Comparison of ENCODE assay signal across 8 mouse cellular contexts in the genomic region with DNA sequence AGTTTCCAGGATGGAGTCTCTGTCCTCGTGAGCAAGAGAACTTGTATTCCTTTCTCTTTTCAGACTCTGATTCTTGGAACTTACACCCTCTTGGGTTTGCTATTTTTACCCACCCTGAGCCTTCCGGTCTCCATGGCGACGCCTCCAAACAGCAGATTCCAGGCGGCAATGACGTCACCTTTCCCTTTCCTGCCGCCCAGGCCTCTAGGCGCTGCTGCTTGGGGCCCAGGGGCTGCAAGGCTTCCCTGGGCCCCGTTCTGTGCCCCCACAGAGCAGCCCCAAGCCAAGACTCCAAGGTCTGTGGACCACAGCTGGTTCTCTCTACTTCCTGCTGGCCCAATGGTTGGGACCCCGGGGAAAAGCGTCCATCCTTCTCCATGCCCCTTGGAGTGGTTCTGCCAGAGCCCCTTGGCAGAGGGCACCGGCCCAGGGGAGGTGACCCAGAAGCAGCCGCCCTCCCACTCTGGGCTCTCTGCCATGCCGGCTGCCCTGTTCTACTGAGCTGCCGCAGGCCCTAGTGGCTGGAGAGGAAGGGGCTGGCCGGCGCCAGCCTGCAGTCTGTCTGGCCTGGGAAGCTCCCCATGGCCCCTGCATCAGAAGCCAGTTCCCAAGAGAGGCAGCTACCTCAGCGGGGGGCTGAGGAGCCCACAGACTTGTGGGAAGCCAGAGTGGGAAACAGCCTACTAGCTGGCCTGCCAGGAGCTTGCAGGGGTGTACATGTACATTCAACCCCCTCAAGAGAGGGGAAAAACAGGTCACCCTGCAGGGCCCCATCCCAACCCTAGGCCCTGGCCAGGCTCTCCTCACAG. TPM values are rescaled to one million over a fixed set of nuclear protein-coding genes. Genes with fewer than 3 reads are reported as not detected.
DNase-seq lines count a peak whose midpoint lies in the region; ATAC-seq and TF ChIP-seq lines count a peak whose summit lies in the region.

No protein-coding gene starts in this region.

- TF ChIP-seq POLR2A in testis, adult 2 months (IDR thresholded peaks at IDR 0.05; ENCODE audit: control insufficient read depth, low read depth, low read length): no peak

- peak; percentile 92 for ATAC-seq in CD4-positive, CD25-positive, alpha-beta regulatory T cell, adult 4 months
- peak; percentile 90 for ATAC-seq in heart, embryonic 12.5 days (ENCODE audit: insufficient number of reproducible peaks, low FRiP score)
- ATAC-seq in kidney, embryonic 14.5 days (ENCODE audit: low FRiP score, low TSS enrichment): peak; percentile 72
- ATAC-seq in limb, embryonic 13.5 days (ENCODE audit: low FRiP score, low read depth): peak; percentile 58
- peak; percentile 85 for ATAC-seq in midbrain, embryonic 13.5 days

- no peaks in the 10 kb centered on the region for H3K27me3 ChIP-seq in heart, embryonic 12.5 days (replicated peaks)
- no peaks in the 10 kb centered on the region for H3K27me3 ChIP-seq in kidney, embryonic 14.5 days (ENCODE audit: control insufficient read depth, insufficient read depth, low read length)
- H3K27me3 ChIP-seq in limb, embryonic 13.5 days: no peaks in the 10 kb centered on the region
- H3K27me3 ChIP-seq in midbrain, embryonic 13.5 days: no peaks in the 10 kb centered on the region
- no peaks in the 10 kb centered on the region for H3K27me3 ChIP-seq in testis, adult 2 months (ENCODE audit: control insufficient read depth, insufficient read depth, low read length)

- H3K9ac ChIP-seq in heart, embryonic 12.5 days: peak overlapping the region; percentile 67
- H3K9ac ChIP-seq in kidney, embryonic 14.5 days (ENCODE audit: low read depth, low read length): peak overlapping the region; percentile 59
- peak overlapping the region; percentile 58 for H3K9ac ChIP-seq in limb, embryonic 13.5 days
- H3K9ac ChIP-seq in midbrain, embryonic 13.5 days (replicated peaks): peak overlapping the region; percentile 61

- DNase-seq in brain, adult 2 months (ENCODE audit: low read depth, low spot score): peak; percentile 97
- DNase-seq in fibroblast of lung, adult 2 months (ENCODE audit: low read depth): peak; percentile 89

- WGBS in heart, embryonic 12.5 days: 7% methylated on average over 18 of the region's 18 CpGs
- 21% methylated on average over 18 of the region's 18 CpGs for WGBS in kidney, embryonic 14.5 days
- 19% methylated on average over 18 of the region's 18 CpGs for WGBS in limb, embryonic 13.5 days
- WGBS in midbrain, embryonic 13.5 days: 16% methylated on average over 17 of the region's 18 CpGs

- no peaks in the 10 kb centered on the region for H3K9me3 ChIP-seq in heart, embryonic 12.5 days (replicated peaks)
- no peaks in the 10 kb centered on the region for H3K9me3 ChIP-seq in kidney, embryonic 14.5 days (ENCODE audit: control insufficient read depth, low read length)
- H3K9me3 ChIP-seq in limb, embryonic 13.5 days: no peaks in the 10 kb centered on the region
- no peaks in the 10 kb centered on the region for H3K9me3 ChIP-seq in midbrain, embryonic 13.5 days

- H3K36me3 ChIP-seq in heart, embryonic 12.5 days: no peaks in the 10 kb centered on the region
- no peaks in the 10 kb centered on the region for H3K36me3 ChIP-seq in kidney, embryonic 14.5 days (ENCODE audit: control insufficient read depth, insufficient read depth, low read length)
- H3K36me3 ChIP-seq in limb, embryonic 13.5 days: no peaks in the 10 kb centered on the region
- H3K36me3 ChIP-seq in midbrain, embryonic 13.5 days: no peaks in the 10 kb centered on the region
- H3K36me3 ChIP-seq in testis, adult 2 months (ENCODE audit: control insufficient read depth, insufficient read depth, low read length): no peaks in the 10 kb centered on the region

- H3K4me2 ChIP-seq in heart, embryonic 12.5 days: peak overlapping the region; percentile 58
- peak overlapping the region; percentile 30 for H3K4me2 ChIP-seq in kidney, embryonic 14.5 days (replicated peaks; ENCODE audit: low read depth, low read length)
- peak overlapping the region; percentile 56 for H3K4me2 ChIP-seq in limb, embryonic 13.5 days (replicated peaks)
- H3K4me2 ChIP-seq in midbrain, embryonic 13.5 days (replicated peaks): peak overlapping the region; percentile 44

- no peak for TF ChIP-seq CTCF in testis, adult 2 months (IDR thresholded peaks at IDR 0.05; ENCODE audit: control insufficient read depth, insufficient read depth, insufficient replicate concordance, low read depth, low read length)

- peak overlapping the region; percentile 99 for H3K27ac ChIP-seq in heart, embryonic 12.5 days (ENCODE audit: poor library complexity, severe bottlenecking)
- H3K27ac ChIP-seq in kidney, embryonic 14.5 days (ENCODE audit: low read depth, low read length): peak overlapping the region; percentile 98
- H3K27ac ChIP-seq in limb, embryonic 13.5 days: peak overlapping the region; percentile 98
- H3K27ac ChIP-seq in midbrain, embryonic 13.5 days: peak overlapping the region; percentile 89
- peak overlapping the region; percentile 72 for H3K27ac ChIP-seq in testis, adult 2 months (ENCODE audit: control insufficient read depth, insufficient read depth, low read depth, low read length)

- H3K4me1 ChIP-seq in heart, embryonic 12.5 days (replicated peaks): peaks cover 64% of the 10 kb centered on the region
- peaks cover 62% of the 10 kb centered on the region for H3K4me1 ChIP-seq in kidney, embryonic 14.5 days (ENCODE audit: control insufficient read depth, insufficient read depth, low read length)
- H3K4me1 ChIP-seq in limb, embryonic 13.5 days: peaks cover 81% of the 10 kb centered on the region
- H3K4me1 ChIP-seq in midbrain, embryonic 13.5 days (replicated peaks): peaks cover 38% of the 10 kb centered on the region
- peaks cover 24% of the 10 kb centered on the region for H3K4me1 ChIP-seq in testis, adult 2 months (ENCODE audit: control insufficient read depth, insufficient read depth, low read length)

- H3K4me3 ChIP-seq in heart, embryonic 12.5 days: peak overlapping the region; percentile 18
- 0 out of 2 replicates have a peak overlapping the region, but pooled peaks have one; percentile 2 for H3K4me3 ChIP-seq in kidney, embryonic 14.5 days (ENCODE audit: low read length)
- peak overlapping the region; percentile 17 for H3K4me3 ChIP-seq in limb, embryonic 13.5 days
- no peak overlapping the region for H3K4me3 ChIP-seq in midbrain, embryonic 13.5 days (replicated peaks)
- H3K4me3 ChIP-seq in testis, adult 2 months (ENCODE audit: control insufficient read depth, low read depth, low read length): peak overlapping the region; percentile 27

RNA-seq across cellular contexts. Expression of a gene that starts 13.1 kb away (rescaled TPM):
- polyA plus RNA-seq in CD4-positive, CD25-positive, alpha-beta regulatory T cell, adult 4 months (2017; shearing (Covaris generic)): 10 to 100 TPM; 20.6 to 28.2 TPM
- polyA plus RNA-seq in heart, embryonic 12.5 days (2016; fragmentation: Nextera tagmentation; extraction: Ambion mirVana): 11.9 and 14.0 TPM in 2 replicates
- 24.0 and 24.5 TPM in 2 replicates for polyA plus RNA-seq in kidney, embryonic 14.5 days (2014; fragmentation: Nextera tagmentation; extraction: Ambion mirVana)
- polyA plus RNA-seq in limb, embryonic 13.5 days (2015; fragmentation: Nextera tagmentation; extraction: Ambion mirVana): 24.4 and 24.8 TPM in 2 replicates
- 9.3 and 9.9 TPM in 2 replicates for polyA plus RNA-seq in midbrain, embryonic 13.5 days (2015; fragmentation: Nextera tagmentation; extraction: Ambion mirVana)
- polyA plus RNA-seq in testis, adult 2 months (2012; rRNA removed): 5.0 and 6.4 TPM in 2 replicates

RNA-seq across cellular contexts. Expression of a gene that starts 14.1 kb away (rescaled TPM):
- 10 to 100 TPM; 50.4 to 58.5 TPM for polyA plus RNA-seq in CD4-positive, CD25-positive, alpha-beta regulatory T cell, adult 4 months (2017; shearing (Covaris generic))
- 61.0 and 65.1 TPM in 2 replicates for polyA plus RNA-seq in heart, embryonic 12.5 days (2016; fragmentation: Nextera tagmentation; extraction: Ambion mirVana)
- polyA plus RNA-seq in kidney, embryonic 14.5 days (2014; fragmentation: Nextera tagmentation; extraction: Ambion mirVana): 63.4 and 73.8 TPM in 2 replicates
- polyA plus RNA-seq in limb, embryonic 13.5 days (2015; fragmentation: Nextera tagmentation; extraction: Ambion mirVana): 92.1 and 97.8 TPM in 2 replicates
- 91.2 and 92.7 TPM in 2 replicates for polyA plus RNA-seq in midbrain, embryonic 13.5 days (2015; fragmentation: Nextera tagmentation; extraction: Ambion mirVana)
- polyA plus RNA-seq in testis, adult 2 months (2012; rRNA removed): 12.4 and 12.7 TPM in 2 replicates
